Mouse (Mus musculus): Measurements from ENCODE around the gene Fermt1. TPM values are rescaled to one million over a fixed set of nuclear protein-coding genes. Genes with fewer than 3 reads are reported as not detected.

The Fermt1 gene
- polyA plus RNA-seq, 1 experiment from 2014 or later = not detected

GRCm38 (mm10) chr2:132900596-132900995, 45.1 kb downstream of the Fermt1 start:
- 87% methylated on average over 1 of the region's 1 CpGs for WGBS
- Histone ChIP-seq H3K27me3 (replicated peaks; ENCODE audit: control insufficient read depth, insufficient read depth, low read length) (no peaks in the 10 kb centered on the region), H3K4me3 (replicated peaks; ENCODE audit: low read length) (no peak overlapping the region), H3K27ac (ENCODE audit: low read length) (no peak overlapping the region), H3K36me3 (ENCODE audit: control insufficient read depth, insufficient read depth) (no peaks in the 10 kb centered on the region), H3K9ac (replicated peaks; ENCODE audit: low read depth, low read length) (no peak overlapping the region), H3K4me1 (replicated peaks; ENCODE audit: control insufficient read depth, insufficient read depth, low read length) (no peaks in the 10 kb centered on the region), H3K4me2 (ENCODE audit: low read length) (no peak overlapping the region), H3K9me3 (ENCODE audit: control insufficient read depth, low read length) (no peaks in the 10 kb centered on the region)
- no peak for ATAC-seq

GRCm38 (mm10) chr2:132898211-132898610, 47.5 kb downstream of the Fermt1 start:
- H3K9me3 ChIP-seq (ENCODE audit: control insufficient read depth, low read length) = no peaks in the 10 kb centered on the region
- no peaks in the 10 kb centered on the region for H3K4me1 ChIP-seq (replicated peaks; ENCODE audit: control insufficient read depth, insufficient read depth, low read length)
- no peak overlapping the region for H3K27ac ChIP-seq (ENCODE audit: low read length)
- H3K36me3 ChIP-seq (ENCODE audit: control insufficient read depth, insufficient read depth) = no peaks in the 10 kb centered on the region
- no peak overlapping the region for H3K4me2 ChIP-seq (ENCODE audit: low read length)
- H3K27me3 ChIP-seq (replicated peaks; ENCODE audit: control insufficient read depth, insufficient read depth, low read length) = no peaks in the 10 kb centered on the region
- ATAC-seq = no peak
- H3K4me3 ChIP-seq (replicated peaks; ENCODE audit: low read length) = no peak overlapping the region
- WGBS = 64% methylated on average over 1 of the region's 1 CpGs
- H3K9ac ChIP-seq (replicated peaks; ENCODE audit: low read depth, low read length) = no peak overlapping the region

GRCm38 (mm10) chr2:132893826-132894225, 51.9 kb downstream of the Fermt1 start:
- WGBS = 75% methylated on average over 5 of the region's 5 CpGs
- no peaks in the 10 kb centered on the region for H3K4me1 ChIP-seq (replicated peaks; ENCODE audit: control insufficient read depth, insufficient read depth, low read length)
- H3K4me3 ChIP-seq (replicated peaks; ENCODE audit: low read length) = no peak overlapping the region
- no peaks in the 10 kb centered on the region for H3K36me3 ChIP-seq (ENCODE audit: control insufficient read depth, insufficient read depth)
- H3K27ac ChIP-seq (ENCODE audit: low read length) = no peak overlapping the region
- ATAC-seq = 0 out of 2 replicates have a peak, but pooled peaks have one; percentile 40
- no peaks in the 10 kb centered on the region for H3K27me3 ChIP-seq (replicated peaks; ENCODE audit: control insufficient read depth, insufficient read depth, low read length)
- H3K9me3 ChIP-seq (ENCODE audit: control insufficient read depth, low read length) = no peaks in the 10 kb centered on the region
- H3K9ac ChIP-seq (replicated peaks; ENCODE audit: low read depth, low read length) = no peak overlapping the region
- no peak overlapping the region for H3K4me2 ChIP-seq (ENCODE audit: low read length)

GRCm38 (mm10) chr2:132885312-132885711, 60.4 kb downstream of the Fermt1 start:
- no peaks in the 10 kb centered on the region for H3K9me3 ChIP-seq (ENCODE audit: control insufficient read depth, low read length)
- no peak for ATAC-seq
- H3K4me1 ChIP-seq (replicated peaks; ENCODE audit: control insufficient read depth, insufficient read depth, low read length) = no peaks in the 10 kb centered on the region
- no peak overlapping the region for H3K4me2 ChIP-seq (ENCODE audit: low read length)
- 88% methylated on average over 7 of the region's 7 CpGs for WGBS
- H3K27ac ChIP-seq (ENCODE audit: low read length) = no peak overlapping the region
- H3K27me3 ChIP-seq (replicated peaks; ENCODE audit: control insufficient read depth, insufficient read depth, low read length) = 0 out of 2 replicates have a peak, but pooled peaks cover 6% of the 10 kb centered on the region
- H3K4me3 ChIP-seq (replicated peaks; ENCODE audit: low read length) = no peak overlapping the region
- no peaks in the 10 kb centered on the region for H3K36me3 ChIP-seq (ENCODE audit: control insufficient read depth, insufficient read depth)
- no peak overlapping the region for H3K9ac ChIP-seq (replicated peaks; ENCODE audit: low read depth, low read length)

GRCm38 (mm10) chr2:132884303-132884967, 61.3 kb downstream of the Fermt1 start:
- Histone ChIP-seq H3K27me3 (replicated peaks; ENCODE audit: control insufficient read depth, insufficient read depth, low read length) (0 out of 2 replicates have a peak, but pooled peaks cover 8% of the 10 kb centered on the region), H3K27ac (ENCODE audit: low read length) (no peak overlapping the region), H3K9ac (replicated peaks; ENCODE audit: low read depth, low read length) (no peak overlapping the region), H3K4me2 (ENCODE audit: low read length) (no peak overlapping the region), H3K4me1 (replicated peaks; ENCODE audit: control insufficient read depth, insufficient read depth, low read length) (peaks cover 8% of the 10 kb centered on the region), H3K9me3 (ENCODE audit: control insufficient read depth, low read length) (no peaks in the 10 kb centered on the region), H3K36me3 (ENCODE audit: control insufficient read depth, insufficient read depth) (no peaks in the 10 kb centered on the region), H3K4me3 (replicated peaks; ENCODE audit: low read length) (no peak overlapping the region)
- ATAC-seq = no peak
- 81% methylated on average over 8 of the region's 8 CpGs for WGBS

GRCm38 (mm10) chr2:132880844-132881645, 64.7 kb downstream of the Fermt1 start, which contains the start of gene Lrrn4:
TSS of gene Lrrn4 (minus strand) at chr2:132880891.
- no peak within 1 kb of the TSS for H3K27ac ChIP-seq (ENCODE audit: low read length)
- peak within 1 kb of the TSS; percentile 48 for H3K9ac ChIP-seq (replicated peaks; ENCODE audit: low read depth, low read length)
- no peaks in the 10 kb centered on the region for H3K9me3 ChIP-seq (ENCODE audit: control insufficient read depth, low read length)
- H3K4me1 ChIP-seq (replicated peaks; ENCODE audit: control insufficient read depth, insufficient read depth, low read length) = peaks cover 14% of the 10 kb centered on the region
- peak within 1 kb of the TSS; percentile 54 for H3K4me3 ChIP-seq (replicated peaks; ENCODE audit: low read length)
- peaks cover 17% of the 10 kb centered on the region for H3K27me3 ChIP-seq (replicated peaks; ENCODE audit: control insufficient read depth, insufficient read depth, low read length)
- WGBS = 8% methylated on average over 12 of the region's 12 CpGs
- ATAC-seq = no peak
- no peaks in the 10 kb centered on the region for H3K36me3 ChIP-seq (ENCODE audit: control insufficient read depth, insufficient read depth)
- peak within 1 kb of the TSS; percentile 86 for H3K4me2 ChIP-seq (ENCODE audit: low read length)

- Histone ChIP-seq H3K27me3 (replicated peaks; ENCODE audit: control insufficient read depth, insufficient read depth, low read length) (peaks cover 17% of the 10 kb centered on the region), H3K27ac (ENCODE audit: low read length) (no peak overlapping the region), H3K9me3 (ENCODE audit: control insufficient read depth, low read length) (no peaks in the 10 kb centered on the region), H3K4me3 (replicated peaks; ENCODE audit: low read length) (peak overlapping the region; percentile 54), H3K9ac (replicated peaks; ENCODE audit: low read depth, low read length) (peak overlapping the region; percentile 48), H3K4me1 (replicated peaks; ENCODE audit: control insufficient read depth, insufficient read depth, low read length) (peaks cover 14% of the 10 kb centered on the region), H3K36me3 (ENCODE audit: control insufficient read depth, insufficient read depth) (no peaks in the 10 kb centered on the region), H3K4me2 (ENCODE audit: low read length) (peak overlapping the region; percentile 86)
- ATAC-seq = peak; percentile 89
- under 1% methylated on average over 58 of the region's 58 CpGs for WGBS
Measured at GRCm38 (mm10) chr2:132879261-132880044, 66.3 kb downstream of the Fermt1 start.

- no peak overlapping the region for H3K4me3 ChIP-seq (replicated peaks; ENCODE audit: low read length)
- H3K4me2 ChIP-seq (ENCODE audit: low read length) = no peak overlapping the region
- 93% methylated on average over 1 of the region's 1 CpGs for WGBS
- H3K9ac ChIP-seq (replicated peaks; ENCODE audit: low read depth, low read length) = no peak overlapping the region
- peaks cover 14% of the 10 kb centered on the region for H3K4me1 ChIP-seq (replicated peaks; ENCODE audit: control insufficient read depth, insufficient read depth, low read length)
- peaks cover 17% of the 10 kb centered on the region for H3K27me3 ChIP-seq (replicated peaks; ENCODE audit: control insufficient read depth, insufficient read depth, low read length)
- H3K36me3 ChIP-seq (ENCODE audit: control insufficient read depth, insufficient read depth) = no peaks in the 10 kb centered on the region
- no peak overlapping the region for H3K27ac ChIP-seq (ENCODE audit: low read length)
- H3K9me3 ChIP-seq (ENCODE audit: control insufficient read depth, low read length) = no peaks in the 10 kb centered on the region
- ATAC-seq = no peak
Measured at GRCm38 (mm10) chr2:132876991-132877390, 68.7 kb downstream of the Fermt1 start.
